Comparison of ENCODE assay signal across 8 mouse cellular contexts in genomic region chr3:95228148-95228893, GRCm38 (mm10). TPM values are rescaled to one million over a fixed set of nuclear protein-coding genes. Genes with fewer than 3 reads are reported as not detected.
DNase-seq lines count a peak whose midpoint lies in the region; ATAC-seq and TF ChIP-seq lines count a peak whose summit lies in the region.

Cdc42se1 (plus strand) TSS chr3:95228732.

- peak; percentile 77 for DNase-seq in adipocyte (ENCODE audit: low spot score)
- peak; percentile 81 for DNase-seq in gastrocnemius, postnatal 10 days
- DNase-seq in induced T-regulatory cell, adult 2 months (ENCODE audit: low read depth): peak; percentile 92
- peak; percentile 75 to 89 for DNase-seq in left cerebral cortex, adult 8-10 months (ENCODE audit: low spot score in 2 of 2)
- peak; percentile 91 for DNase-seq in right cerebral cortex, adult 2 months (ENCODE audit: low spot score in 2 of 2)
- peak; percentile 51 for DNase-seq in urinary bladder, postnatal 10 days (ENCODE audit: low spot score)

- H3K4me3 ChIP-seq in cortical plate, adult 2 months (ENCODE audit: insufficient read depth, low read length): peak within 1 kb of the TSS; percentile 77

- peaks cover 10% of the 10 kb centered on the region for H3K4me1 ChIP-seq in cortical plate, adult 2 months (ENCODE audit: control insufficient read depth, insufficient read depth, low read length)

- peak within 1 kb of the TSS; percentile 99 for H3K27ac ChIP-seq in cortical plate, adult 2 months (ENCODE audit: insufficient read depth, low read length)

- peak; percentile 96 for TF ChIP-seq POLR2A in cortical plate, adult 2 months (IDR thresholded peaks at IDR 0.05; ENCODE audit: extremely low read depth, insufficient read depth, low read length)

- peak; percentile 81 for ATAC-seq in megakaryocyte, adult 5-6 weeks (ENCODE audit: poor library complexity, severe bottlenecking)

- no peak for TF ChIP-seq CTCF in cortical plate, adult 2 months (IDR thresholded peaks at IDR 0.05; ENCODE audit: extremely low read depth, insufficient read depth, low read length)

RNA-seq across cellular contexts. Expression of gene Cdc42se1, which starts in this region (rescaled TPM):
- polyA plus RNA-seq in cortical plate, adult 2 months (2012; rRNA removed): 65.4 and 66.6 TPM in 2 replicates
- total RNA-seq in gastrocnemius, postnatal 10 days (2021): 10 to 100 TPM; 26.2 to 35.0 TPM
- total RNA-seq in left cerebral cortex, adult 8-10 months (2022): 10 to 100 TPM; 63.5 to 76.2 (median 69.3) TPM
- total RNA-seq in megakaryocyte, adult 5-6 weeks (2015): 131 and 142 TPM in 2 replicates
- total RNA-seq in megakaryocyte, adult 5-6 weeks (2017): 151 TPM in 2 replicates

Comparison
In these comparisons a context has a peak if more than half of its experiments do, and no peak if none do; other contexts are left out.
1. Peak in every context shown above with its lines: DNase-seq, ATAC-seq, H3K4me3 ChIP-seq and H3K27ac ChIP-seq.